ENCODE assay signal across 8 mouse cellular contexts in the genomic region with DNA sequence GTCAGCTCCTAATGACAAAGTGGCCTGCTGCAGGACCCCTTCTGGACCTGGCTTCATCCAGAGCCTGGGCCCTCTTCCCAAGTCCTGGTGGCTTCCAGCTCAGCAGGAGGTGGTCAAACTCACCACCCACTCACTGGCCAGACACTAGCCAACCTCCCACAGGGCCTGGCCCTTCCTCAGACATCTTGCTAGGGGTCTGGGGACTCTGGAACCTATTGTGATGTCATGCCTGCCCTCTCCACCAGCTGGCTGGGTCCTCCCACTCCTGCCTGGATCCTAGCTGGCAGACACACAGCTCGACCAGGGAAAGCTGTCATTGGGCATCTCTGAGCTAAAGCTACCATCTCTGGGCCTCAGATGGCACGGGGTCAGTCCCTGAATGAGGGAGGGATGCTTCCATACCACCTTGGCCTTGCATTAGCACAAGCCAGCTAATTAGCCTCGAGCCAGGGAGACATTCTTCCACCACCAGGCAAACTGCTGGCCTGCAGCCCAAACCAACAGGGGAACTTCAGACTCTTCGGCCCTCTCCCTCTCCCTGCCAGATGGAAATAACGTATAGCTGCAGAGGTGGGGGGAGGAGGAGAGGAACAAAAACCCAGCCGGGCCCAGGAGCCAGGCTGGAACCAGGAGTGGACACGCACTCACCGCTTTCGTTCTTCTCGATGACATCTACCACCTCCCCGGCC.
DNase-seq lines count a peak whose midpoint lies in the region; ATAC-seq and TF ChIP-seq lines count a peak whose summit lies in the region.

No protein-coding gene starts in this region.

- peak overlapping the region; percentile 76 for H3K9ac ChIP-seq in heart, adult 2 months (ENCODE audit: low read depth, low read length)
- peak overlapping the region; percentile 68 for H3K9ac ChIP-seq in forebrain, embryonic 14.5 days (ENCODE audit: low read length)
- peak overlapping the region; percentile 86 for H3K9ac ChIP-seq in intestine, embryonic 16.5 days (ENCODE audit: low read depth, low read length)
- peak overlapping the region; percentile 80 for H3K9ac ChIP-seq in midbrain, embryonic 11.5 days (ENCODE audit: low read length)

- peak; percentile 30 for ATAC-seq in forebrain, embryonic 14.5 days
- 0 out of 2 replicates have a peak, but pooled peaks have one; percentile 5 for ATAC-seq in intestine, embryonic 16.5 days
- ATAC-seq in midbrain, embryonic 11.5 days (ENCODE audit: low FRiP score) = no peak

- peak in 1 of 2 experiments; percentile 61 for DNase-seq in heart, adult 2 months
- DNase-seq in heart, postnatal 25 days (ENCODE audit: low spot score) = no peak
- peak; percentile 93 for DNase-seq in NIH3T3 (ENCODE audit: low read depth)
- DNase-seq in forebrain, embryonic 14.5 days (ENCODE audit: low spot score) = peak; percentile 82
- no peak for DNase-seq in midbrain, embryonic 11.5 days (ENCODE audit: low spot score, missing footprints)
- no peak for DNase-seq in thymus, adult 2 months
- DNase-seq in spleen, postnatal 14 days (ENCODE audit: low spot score in 2 of 2) = no peak

- no peak for TF ChIP-seq CTCF in heart, adult 2 months (IDR thresholded peaks at IDR 0.05)
- TF ChIP-seq CTCF in thymus, adult 2 months (IDR thresholded peaks at IDR 0.05; ENCODE audit: borderline replicate concordance, control insufficient read depth, extremely low read depth, insufficient read depth, low read length, poor library complexity) = no peak

- H3K79me2 ChIP-seq in heart, adult 2 months (replicated peaks; ENCODE audit: control insufficient read depth, insufficient read depth, low read length) = no peaks in the 10 kb centered on the region

- H3K4me2 ChIP-seq in forebrain, embryonic 14.5 days (ENCODE audit: low read length) = peak overlapping the region; percentile 63
- H3K4me2 ChIP-seq in intestine, embryonic 16.5 days (ENCODE audit: low read depth, low read length) = peak overlapping the region; percentile 61
- peak overlapping the region; percentile 67 for H3K4me2 ChIP-seq in midbrain, embryonic 11.5 days

- intact Hi-C loops in heart, adult 2 months (cut with DNase I) = loop anchor here (2.0 kb wide), 1 partner anchor 13 kb away; no protein-coding TSS in a partner anchor
- intact Hi-C loops in heart, postnatal 25 days (cut with DNase I) = loop anchor here (2.0 kb wide), 2 partner anchors 19 to 33 kb away; no protein-coding TSS in a partner anchor

- no peaks in the 10 kb centered on the region for H3K9me3 ChIP-seq in forebrain, embryonic 14.5 days (replicated peaks; ENCODE audit: control insufficient read depth, low read length)
- H3K9me3 ChIP-seq in intestine, embryonic 16.5 days (ENCODE audit: control insufficient read depth, low read length) = no peaks in the 10 kb centered on the region
- H3K9me3 ChIP-seq in midbrain, embryonic 11.5 days (ENCODE audit: control insufficient read depth, low read length) = no peaks in the 10 kb centered on the region

- no peaks in the 10 kb centered on the region for H3K36me3 ChIP-seq in heart, adult 2 months (ENCODE audit: control insufficient read depth, insufficient read depth, low read length)
- H3K36me3 ChIP-seq in forebrain, embryonic 14.5 days (ENCODE audit: control insufficient read depth, insufficient read depth, low read length) = no peaks in the 10 kb centered on the region
- H3K36me3 ChIP-seq in intestine, embryonic 16.5 days (ENCODE audit: control insufficient read depth, insufficient read depth, low read length) = 0 out of 2 replicates have a peak, but pooled peaks cover 3% of the 10 kb centered on the region
- H3K36me3 ChIP-seq in midbrain, embryonic 11.5 days (ENCODE audit: control insufficient read depth, insufficient read depth, low read length) = no peaks in the 10 kb centered on the region
- no peaks in the 10 kb centered on the region for H3K36me3 ChIP-seq in thymus, adult 2 months (ENCODE audit: control insufficient read depth, insufficient read depth, low read length)

- TF ChIP-seq EP300 in heart, adult 2 months (IDR thresholded peaks at IDR 0.05; ENCODE audit: insufficient read depth, low read depth, low read length) = no peak

- H3K4me1 ChIP-seq in heart, adult 2 months (ENCODE audit: control insufficient read depth, insufficient read depth, low read length) = peaks cover 30% of the 10 kb centered on the region
- H3K4me1 ChIP-seq in forebrain, embryonic 14.5 days (ENCODE audit: control insufficient read depth, insufficient read depth, low read length) = peaks cover 43% of the 10 kb centered on the region
- H3K4me1 ChIP-seq in intestine, embryonic 16.5 days (ENCODE audit: control insufficient read depth, insufficient read depth, low read length) = peaks cover 45% of the 10 kb centered on the region
- peaks cover 32% of the 10 kb centered on the region for H3K4me1 ChIP-seq in midbrain, embryonic 11.5 days (ENCODE audit: control insufficient read depth, insufficient read depth, low read length)
- H3K4me1 ChIP-seq in thymus, adult 2 months (replicated peaks; ENCODE audit: control insufficient read depth, insufficient read depth, low read length) = peaks cover 3% of the 10 kb centered on the region; the same call in 1 of the 2 replicates

- H3K4me3 ChIP-seq in heart, adult 2 months = peak overlapping the region; percentile 58
- H3K4me3 ChIP-seq in forebrain, embryonic 14.5 days (ENCODE audit: low read depth, low read length) = peak overlapping the region; percentile 30
- H3K4me3 ChIP-seq in intestine, embryonic 16.5 days (ENCODE audit: low read length) = peak overlapping the region; percentile 61
- H3K4me3 ChIP-seq in midbrain, embryonic 11.5 days (ENCODE audit: low read depth, low read length) = peak overlapping the region; percentile 35
- H3K4me3 ChIP-seq in thymus, adult 2 months (ENCODE audit: control insufficient read depth, insufficient read depth, low read length) = no peak overlapping the region

- TF ChIP-seq POLR2A in heart, adult 2 months (IDR thresholded peaks at IDR 0.05; ENCODE audit: insufficient read depth, low read depth, low read length) = no peak
- no peak for TF ChIP-seq POLR2A in thymus, adult 2 months (IDR thresholded peaks at IDR 0.05; ENCODE audit: control insufficient read depth, extremely low read depth, insufficient read depth, low read length, poor library complexity)

- peak overlapping the region; percentile 93 for H3K27ac ChIP-seq in heart, adult 2 months
- peak overlapping the region; percentile 78 for H3K27ac ChIP-seq in forebrain, embryonic 14.5 days (ENCODE audit: low read depth, low read length)
- H3K27ac ChIP-seq in intestine, embryonic 16.5 days (ENCODE audit: low read length) = peak overlapping the region; percentile 93
- no peak overlapping the region for H3K27ac ChIP-seq in midbrain, embryonic 11.5 days (ENCODE audit: low read depth, low read length)
- no peak overlapping the region for H3K27ac ChIP-seq in thymus, adult 2 months (ENCODE audit: control insufficient read depth, insufficient read depth, low read length)

- 22% methylated on average over 11 of the region's 11 CpGs for WGBS in heart, adult 2 months
- WGBS in forebrain, embryonic 14.5 days = under 1% methylated on average over 11 of the region's 11 CpGs
- WGBS in intestine, embryonic 16.5 days = 24% methylated on average over 11 of the region's 11 CpGs
- 13% methylated on average over 11 of the region's 11 CpGs for WGBS in midbrain, embryonic 11.5 days
- 56% methylated on average over 11 of the region's 11 CpGs for WGBS in thymus, adult 2 months

- no peaks in the 10 kb centered on the region for H3K27me3 ChIP-seq in heart, adult 2 months (ENCODE audit: control insufficient read depth, insufficient read depth, low read length)
- H3K27me3 ChIP-seq in forebrain, embryonic 14.5 days (replicated peaks; ENCODE audit: control insufficient read depth, insufficient read depth, low read length) = no peaks in the 10 kb centered on the region
- no peaks in the 10 kb centered on the region for H3K27me3 ChIP-seq in intestine, embryonic 16.5 days (replicated peaks; ENCODE audit: control insufficient read depth, insufficient read depth, low read length)
- no peaks in the 10 kb centered on the region for H3K27me3 ChIP-seq in midbrain, embryonic 11.5 days (ENCODE audit: control insufficient read depth, insufficient read depth, low read length)
- H3K27me3 ChIP-seq in thymus, adult 2 months (ENCODE audit: control insufficient read depth, insufficient read depth, low read length) = no peaks in the 10 kb centered on the region

Comparison
In these comparisons a context has a peak if more than half of its experiments do, and no peak if none do; other contexts are left out.
1. DNase-seq: peak in NIH3T3 (single experiment) and forebrain, embryonic 14.5 days (single experiment); none in heart, postnatal 25 days (single experiment), midbrain, embryonic 11.5 days (single experiment), thymus, adult 2 months (single experiment) and spleen, postnatal 14 days (0 of 2).
2. H3K27ac ChIP-seq: peak in heart, adult 2 months (single experiment), forebrain, embryonic 14.5 days (single experiment) and intestine, embryonic 16.5 days (single experiment); none in midbrain, embryonic 11.5 days (single experiment) and thymus, adult 2 months (single experiment).
3. Peak in every context shown above with its lines, with median percentiles within 50 percentile points of each other: H3K9ac ChIP-seq and H3K4me2 ChIP-seq.